Mouse (Mus musculus): ENCODE measurements around the gene Grk5.

GRCm38 (mm10) chr19:61096776-61097175 lies 207.2 kb downstream of the Grk5 start:
- TF ChIP-seq CTCF (IDR thresholded peaks at IDR 0.05; ENCODE audit: extremely low read depth, insufficient read depth, low read length) = no peak
- TF ChIP-seq POLR2A (IDR thresholded peaks at IDR 0.05; ENCODE audit: extremely low read depth, insufficient read depth, low read length) = no peak

Measured in cortical plate, adult 2 months (tissue).